Mouse (Mus musculus): Measurements from ENCODE around the gene Sp7. TPM values are rescaled to one million over a fixed set of nuclear protein-coding genes. Genes with fewer than 3 reads are reported as not detected.

The Sp7 gene
- 0.20 and 0.33 TPM in 2 replicates for polyA plus RNA-seq (2012; rRNA removed; ENCODE audit: low replicate concordance)

DNA sequence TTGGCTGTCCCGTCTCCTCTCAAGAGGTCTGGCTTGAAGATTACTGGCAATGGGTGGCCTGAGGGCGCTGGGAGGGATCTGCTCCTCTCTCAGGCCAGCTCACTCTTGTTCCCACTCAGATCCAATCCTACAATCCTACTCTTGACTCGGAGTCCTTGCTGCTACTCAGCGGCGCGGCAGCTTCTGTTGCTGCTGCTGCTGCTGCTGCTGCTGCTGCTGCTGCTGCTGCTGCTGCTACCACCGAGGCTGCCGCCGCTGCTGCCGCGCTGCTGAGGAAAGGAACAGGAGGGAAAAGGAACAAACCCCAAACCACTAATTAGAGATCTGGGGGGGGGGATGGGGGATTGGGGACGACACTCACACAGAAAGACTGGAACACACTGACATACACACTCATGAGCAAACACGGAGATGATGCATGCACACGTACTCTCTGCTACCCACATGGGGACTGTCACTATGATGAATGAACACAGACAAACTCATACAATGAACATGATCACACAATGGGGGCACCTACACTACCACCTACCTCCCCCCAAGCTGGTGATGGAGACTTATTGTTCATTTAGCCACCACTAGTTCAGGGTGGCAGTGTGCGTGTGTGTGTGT lies at the start of gene Sp7:
Gene Sp7, minus strand, starts transcription at position 450 of the 612 bp plus-strand sequence.

DNA sequence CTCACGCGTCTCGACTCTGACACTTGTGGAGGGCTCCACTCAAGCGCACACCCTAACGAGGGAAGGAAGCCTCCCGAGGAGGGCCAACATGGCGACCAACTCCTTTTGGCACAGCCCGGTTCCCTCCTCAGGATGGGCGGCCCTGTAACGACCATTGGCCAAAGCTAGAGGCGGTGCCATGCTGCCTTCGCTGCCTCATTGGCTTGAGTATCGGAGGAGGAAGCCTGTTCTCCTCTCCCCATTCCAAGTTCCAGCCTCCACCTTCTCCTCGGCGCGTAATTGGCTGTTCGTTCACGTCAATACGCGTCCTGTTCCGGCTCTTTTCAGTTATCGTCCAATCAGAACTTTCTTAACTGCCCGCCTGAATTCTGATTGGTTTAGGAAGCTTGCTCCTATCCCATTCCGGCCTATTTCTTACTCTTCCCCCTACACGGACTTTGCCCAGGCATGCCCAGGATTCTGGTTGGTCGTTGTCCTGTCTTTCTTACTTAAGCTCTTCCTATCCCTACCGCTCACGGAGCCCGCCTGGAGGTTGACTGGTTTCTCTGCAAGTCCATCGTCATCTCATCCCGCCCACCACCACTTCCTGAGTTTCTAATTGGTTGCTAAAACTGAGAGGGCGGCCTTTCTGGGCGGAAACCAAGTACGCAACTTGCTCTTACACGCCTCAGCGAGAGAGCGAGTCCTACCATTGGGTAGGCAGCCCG lies 38.7 kb upstream of the Sp7 start, which contains the start of gene Sp1:
Gene Sp1, plus strand, starts transcription at position 655 of the 707 bp plus-strand sequence.

DNA sequence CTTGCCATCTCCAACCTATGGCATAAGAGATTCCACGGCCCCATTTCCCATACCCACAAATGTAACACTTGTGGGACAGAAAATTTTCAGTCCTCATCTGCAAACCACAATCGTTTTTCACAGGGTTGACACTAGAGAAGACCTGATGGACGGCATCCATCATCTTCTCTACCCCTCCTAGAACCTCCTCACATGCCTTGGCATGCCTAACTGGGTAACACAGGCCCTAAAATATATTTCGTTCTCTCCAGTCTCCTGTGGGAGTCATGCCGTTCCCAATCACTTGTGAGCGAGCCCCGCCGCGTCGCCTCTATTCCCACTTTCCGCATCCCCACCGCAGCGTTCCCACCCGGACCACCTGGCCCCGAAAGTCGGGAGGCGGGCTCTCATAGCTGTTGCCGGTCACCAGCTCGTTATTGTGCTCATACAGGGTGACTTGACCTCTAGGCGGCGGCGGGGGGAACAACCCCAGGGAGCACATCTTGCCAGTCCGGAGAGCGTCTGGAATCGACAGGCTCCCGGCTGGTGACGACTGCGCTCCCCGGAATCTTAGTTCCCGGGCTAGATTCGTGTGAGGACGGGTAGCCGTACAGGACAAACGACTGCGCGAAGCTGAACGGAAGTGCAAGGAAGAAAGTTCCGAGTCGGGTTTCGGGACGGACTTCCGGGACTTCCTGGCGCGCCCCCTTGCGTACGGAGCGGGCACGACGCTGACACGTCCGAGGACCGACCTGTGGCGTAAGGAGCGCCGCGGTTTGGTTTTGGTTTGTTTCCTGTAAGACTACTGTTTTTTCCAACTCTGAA lies 16.6 kb downstream of the Sp7 start, which contains the start of gene Aaas:
Gene Aaas, minus strand, starts transcription at position 634 of the 804 bp plus-strand sequence.

DNA sequence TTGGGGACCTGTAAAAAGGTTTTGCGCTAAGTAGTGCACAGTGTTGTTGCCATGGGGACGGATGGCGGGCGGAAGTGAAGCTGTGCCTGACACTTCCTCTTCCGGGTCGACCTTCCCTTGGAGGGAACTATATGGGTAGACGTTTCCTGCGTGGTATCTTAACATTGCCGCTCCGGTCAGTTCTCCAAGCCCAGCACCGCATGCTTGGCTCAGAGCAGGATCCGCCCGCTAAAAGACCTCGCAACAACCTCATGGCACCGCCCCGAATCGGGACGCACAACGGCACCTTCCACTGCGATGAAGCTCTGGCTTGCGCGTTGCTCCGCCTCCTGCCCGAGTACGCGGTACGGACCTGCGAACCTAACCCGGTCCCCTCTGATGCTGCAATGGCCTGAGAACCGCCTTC lies 35.4 kb downstream of the Sp7 start, which contains the start of gene Myg1:
Gene Myg1, plus strand, starts transcription at position 100 of the 406 bp plus-strand sequence.

DNA sequence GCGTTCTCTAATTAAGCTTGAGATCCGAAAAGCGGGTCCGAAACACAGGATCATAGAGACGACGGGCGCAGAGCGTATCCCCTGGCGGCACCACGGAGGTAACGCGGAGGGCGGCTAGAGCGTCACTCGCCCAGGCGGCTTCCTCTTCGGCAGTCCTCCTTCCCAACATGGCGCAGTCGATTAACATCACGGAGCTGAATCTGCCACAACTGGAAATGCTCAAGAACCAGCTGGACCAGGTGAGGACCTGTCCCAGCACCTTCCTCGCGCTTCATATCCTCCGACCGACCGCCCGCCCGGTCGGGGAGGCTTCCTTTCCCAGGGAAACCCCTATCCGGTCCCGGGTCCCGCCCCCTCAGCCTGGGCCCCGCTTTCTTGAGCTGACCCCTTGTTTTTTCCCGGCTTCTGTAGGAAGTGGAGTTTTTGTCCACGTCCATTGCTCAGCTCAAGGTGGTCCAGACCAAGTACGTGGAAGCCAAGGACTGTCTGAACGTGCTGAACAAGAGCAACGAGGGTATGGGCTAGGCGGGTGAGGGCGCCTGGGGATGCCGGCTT lies 40.9 kb downstream of the Sp7 start, which contains the start of gene Pfdn5:
Gene Pfdn5, plus strand, starts transcription at position 95 of the 555 bp plus-strand sequence.

Other genes starting within 250 kb of the Sp7 start
- 34.5 and 35.3 TPM in 2 replicates for gene Spryd3, start 230.9 kb downstream of the Sp7 start, polyA plus RNA-seq (2012; rRNA removed; ENCODE audit: low replicate concordance)
- 247 and 395 TPM in 2 replicates for gene Igfbp6, start 222.8 kb downstream of the Sp7 start, polyA plus RNA-seq (2012; rRNA removed; ENCODE audit: low replicate concordance)
- gene Soat2, start 216.7 kb downstream of the Sp7 start, polyA plus RNA-seq (2012; rRNA removed; ENCODE audit: low replicate concordance): 0.95 and 1.1 TPM in 2 replicates
- 24.1 and 33.0 TPM in 2 replicates for gene Zfp740, start 163.9 kb downstream of the Sp7 start, polyA plus RNA-seq (2012; rRNA removed; ENCODE audit: low replicate concordance)
- 310 and 374 TPM in 2 replicates for gene Csad, start 162.5 kb downstream of the Sp7 start, polyA plus RNA-seq (2012; rRNA removed; ENCODE audit: low replicate concordance)
- gene Itgb7, start 135.2 kb downstream of the Sp7 start, polyA plus RNA-seq (2012; rRNA removed; ENCODE audit: low replicate concordance): 54.5 and 78.5 TPM in 2 replicates
- 62.7 and 82.3 TPM in 2 replicates for gene Rarg, start 109.7 kb downstream of the Sp7 start, polyA plus RNA-seq (2012; rRNA removed; ENCODE audit: low replicate concordance)
- 0.20 and 0.32 TPM in 2 replicates for gene Gm9918, start 96.6 kb downstream of the Sp7 start, polyA plus RNA-seq (2012; rRNA removed; ENCODE audit: low replicate concordance)
- gene Mfsd5, start 87.7 kb downstream of the Sp7 start, polyA plus RNA-seq (2012; rRNA removed; ENCODE audit: low replicate concordance): 117 and 134 TPM in 2 replicates
- gene Espl1, start 70.9 kb downstream of the Sp7 start, polyA plus RNA-seq (2012; rRNA removed; ENCODE audit: low replicate concordance): 2.8 and 2.9 TPM in 2 replicates
- 50.1 and 98.8 TPM in 2 replicates for gene Pfdn5, start 41.1 kb downstream of the Sp7 start, polyA plus RNA-seq (2012; rRNA removed; ENCODE audit: low replicate concordance)
- 57.4 and 61.0 TPM in 2 replicates for gene Myg1, start 35.5 kb downstream of the Sp7 start, polyA plus RNA-seq (2012; rRNA removed; ENCODE audit: low replicate concordance)
- 47.2 and 52.8 TPM in 2 replicates for gene Aaas, start 16.4 kb downstream of the Sp7 start, polyA plus RNA-seq (2012; rRNA removed; ENCODE audit: low replicate concordance)
- 19.4 and 25.9 TPM in 2 replicates for gene Sp1, start 39.0 kb upstream of the Sp7 start, polyA plus RNA-seq (2012; rRNA removed; ENCODE audit: low replicate concordance)
- gene Amhr2, start 78.2 kb upstream of the Sp7 start, polyA plus RNA-seq (2012; rRNA removed; ENCODE audit: low replicate concordance): 3.6 and 6.7 TPM in 2 replicates
- gene Prr13, start 91.8 kb upstream of the Sp7 start, polyA plus RNA-seq (2012; rRNA removed; ENCODE audit: low replicate concordance): 198 and 203 TPM in 2 replicates
- 437 and 514 TPM in 2 replicates for gene Pcbp2, start 103.4 kb upstream of the Sp7 start, polyA plus RNA-seq (2012; rRNA removed; ENCODE audit: low replicate concordance)
- gene Gm10337, start 136.5 kb upstream of the Sp7 start, polyA plus RNA-seq (2012; rRNA removed; ENCODE audit: low replicate concordance): not detected in 2 replicates
- gene Map3k12, start 149.9 kb upstream of the Sp7 start, polyA plus RNA-seq (2012; rRNA removed; ENCODE audit: low replicate concordance): 10.0 and 11.0 TPM in 2 replicates
- 69.0 and 82.6 TPM in 2 replicates for gene Tarbp2, start 151.0 kb upstream of the Sp7 start, polyA plus RNA-seq (2012; rRNA removed; ENCODE audit: low replicate concordance)
- gene Npff, start 157.8 kb upstream of the Sp7 start, polyA plus RNA-seq (2012; rRNA removed; ENCODE audit: low replicate concordance): 9.0 and 11.3 TPM in 2 replicates